Mouse (Mus musculus) CD4-positive, CD25-positive, alpha-beta regulatory T cell, adult 4 months (primary cell): ENCODE results near the gene Ralgps1. TPM values are rescaled to one million over a fixed set of nuclear protein-coding genes. Genes with fewer than 3 reads are reported as not detected.
A peak's percentile ranks its signal among the peaks of the same experiment; 100 is the strongest.
"Not testable (repeated sequence)": the region's sequence is repeated elsewhere in the genome, so short reads cannot be mapped to it uniquely, and the experiment has no call there.

Experiments used
- ATAC-seq: one replicate; pipeline ENCODE4 v1.8.0; 2017
- polyA plus RNA-seq, 2 experiments: library from polyadenylated mRNA; unstranded; fragments of 100-300 nt; shearing (Covaris generic); gene quantifications; one replicate each; pipeline ENCODE4 v1.2.1; 2017

The Ralgps1 gene
- polyA plus RNA-seq, 2 experiments from 2014 or later = 7.2 to 14.4 TPM

DNA sequence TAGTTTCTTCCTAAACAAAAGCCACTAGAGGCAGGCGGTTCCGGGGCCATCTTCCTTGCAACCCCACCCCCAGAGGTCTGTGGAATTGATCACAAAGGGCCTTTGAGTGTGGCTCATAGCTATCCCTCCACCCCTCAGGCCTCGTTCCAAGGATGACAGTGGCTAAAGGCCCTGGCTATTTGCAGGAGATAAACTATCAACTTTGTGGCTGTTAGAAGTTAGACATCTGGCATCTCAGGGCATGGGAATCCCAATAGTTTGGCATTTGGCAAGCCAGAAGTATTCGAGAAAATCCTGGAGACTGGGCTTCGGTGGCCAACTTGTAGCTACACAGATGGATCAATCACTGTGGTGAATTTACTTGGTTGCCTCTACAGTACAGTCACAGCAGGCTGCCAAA lies 137.4 kb downstream of the Ralgps1 start:
- no peak for ATAC-seq

DNA sequence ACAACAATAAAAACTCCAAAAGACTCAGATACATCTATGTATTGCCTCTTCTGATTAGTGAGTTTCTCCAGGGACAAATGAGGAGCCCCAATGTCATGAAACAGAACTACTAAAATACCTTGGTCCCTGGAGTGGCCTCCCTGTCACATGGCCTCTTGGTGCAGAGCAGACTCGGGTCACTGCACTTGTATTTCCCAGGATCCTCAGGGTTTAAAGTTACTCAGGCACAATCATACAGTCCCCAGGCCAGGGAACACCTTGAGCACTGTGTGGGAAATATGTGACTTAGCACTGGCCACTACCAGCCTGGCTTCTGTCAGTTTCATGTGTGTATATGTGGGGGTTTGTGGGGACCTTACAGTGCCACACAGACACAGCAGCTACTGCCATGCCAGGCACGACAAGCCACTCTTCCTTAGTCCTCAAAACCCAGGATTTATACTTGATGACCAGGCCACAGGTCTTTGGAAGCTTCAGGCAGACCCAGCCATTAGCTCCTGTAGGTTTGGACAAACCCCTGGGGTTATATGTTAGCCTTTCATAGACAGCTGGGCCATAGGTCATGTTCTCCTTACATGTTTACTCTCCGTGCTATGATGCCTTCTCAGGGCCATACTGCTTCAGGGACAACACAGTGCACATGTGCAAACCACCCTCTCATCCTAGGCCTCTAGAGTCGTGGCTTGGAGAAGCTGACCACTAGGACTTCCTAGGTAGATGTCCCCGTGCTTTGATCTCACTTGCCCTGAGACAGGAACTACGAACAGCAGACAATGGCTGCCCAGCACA lies 138.3 kb downstream of the Ralgps1 start:
- ATAC-seq = no peak

DNA sequence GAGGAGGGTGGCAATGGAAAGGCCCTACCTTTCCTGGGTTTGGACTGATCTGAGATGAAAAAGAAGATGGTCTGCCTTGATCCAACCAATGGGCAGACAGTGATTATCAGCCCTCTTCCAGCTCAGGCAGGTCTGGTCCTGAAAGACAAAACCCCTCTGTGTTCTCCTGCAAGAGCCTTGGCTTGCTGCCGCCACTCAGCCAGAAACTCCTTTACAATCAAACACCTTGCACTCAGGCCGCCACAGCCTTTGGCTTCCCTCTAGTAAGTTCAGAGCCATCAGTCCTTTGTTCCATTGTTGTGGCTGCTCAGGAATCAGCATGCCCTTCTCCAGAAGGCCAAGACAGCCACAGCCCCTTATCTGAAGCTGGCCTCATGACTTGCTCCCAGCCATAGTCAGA lies 139.5 kb downstream of the Ralgps1 start:
- no peak for ATAC-seq

DNA sequence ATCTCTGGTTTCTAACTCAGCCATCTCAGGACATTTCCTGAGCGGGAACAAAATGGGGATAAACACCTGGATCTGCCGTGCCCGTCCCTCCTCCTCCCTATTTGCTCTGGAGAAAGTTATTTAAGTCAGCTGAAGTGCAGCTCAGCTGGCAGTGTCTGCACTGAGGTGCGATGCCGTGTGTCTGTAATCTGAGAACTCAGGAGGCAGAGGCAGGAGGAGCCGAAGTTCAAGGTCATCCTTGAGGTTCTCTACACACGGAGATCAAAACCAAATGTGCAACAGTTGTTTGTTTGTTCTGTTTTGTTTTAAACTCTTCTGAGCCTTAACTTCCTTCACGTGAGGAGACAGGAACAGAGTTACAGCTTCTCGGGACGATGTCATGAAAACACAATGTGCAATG lies 140.6 kb downstream of the Ralgps1 start:
- no peak for ATAC-seq

DNA sequence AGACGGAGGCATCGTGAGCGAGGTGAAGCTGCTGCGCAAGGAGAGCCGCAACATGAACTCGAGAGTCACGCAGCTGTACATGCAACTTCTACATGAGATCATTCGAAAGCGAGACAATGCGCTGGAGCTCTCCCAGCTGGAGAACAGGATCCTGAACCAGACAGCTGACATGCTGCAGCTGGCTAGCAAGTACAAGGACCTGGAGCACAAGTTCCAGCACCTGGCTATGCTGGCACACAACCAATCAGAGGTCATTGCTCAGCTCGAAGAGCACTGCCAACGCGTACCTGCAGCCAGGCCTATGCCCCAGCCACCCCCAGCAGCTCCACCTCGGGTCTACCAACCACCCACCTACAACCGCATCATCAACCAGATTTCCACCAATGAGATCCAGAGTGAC lies 142.7 kb downstream of the Ralgps1 start:
- no peak for ATAC-seq

DNA sequence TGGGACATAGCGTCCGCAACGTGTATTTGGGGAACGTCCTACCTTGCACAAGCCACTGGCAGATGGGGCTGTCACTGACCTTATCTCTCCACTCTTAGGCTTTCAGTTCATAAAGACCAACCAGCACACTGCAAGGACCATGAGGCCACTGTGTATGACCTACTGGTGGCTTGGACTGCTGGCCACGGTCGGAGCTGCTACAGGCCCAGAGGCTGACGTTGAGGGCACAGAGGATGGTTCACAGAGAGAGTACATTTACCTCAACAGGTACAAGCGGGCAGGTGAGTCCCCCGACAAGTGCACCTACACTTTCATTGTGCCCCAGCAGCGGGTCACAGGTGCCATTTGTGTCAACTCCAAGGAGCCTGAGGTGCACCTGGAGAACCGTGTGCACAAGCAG lies 143.2 kb downstream of the Ralgps1 start:
- no peak for ATAC-seq

DNA sequence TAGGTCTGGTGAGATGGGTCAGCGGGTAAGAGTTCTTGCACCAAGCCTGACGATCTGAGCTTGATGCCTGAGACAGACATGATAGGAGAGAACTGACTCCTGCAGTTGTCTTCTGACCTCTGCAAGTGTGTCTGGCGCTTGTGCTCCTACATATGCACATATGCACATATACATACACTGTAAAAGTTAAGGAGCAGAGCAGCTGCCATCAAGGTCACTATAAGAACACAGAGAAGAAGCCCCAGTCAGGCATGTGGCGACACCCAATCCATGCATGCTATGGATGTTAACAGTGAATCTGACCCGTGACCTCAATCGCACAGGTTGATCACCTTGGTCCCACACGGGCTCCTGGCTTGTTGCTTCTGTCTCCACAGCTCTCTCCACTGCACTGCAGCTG lies 145.4 kb downstream of the Ralgps1 start:
- ATAC-seq = no peak

DNA sequence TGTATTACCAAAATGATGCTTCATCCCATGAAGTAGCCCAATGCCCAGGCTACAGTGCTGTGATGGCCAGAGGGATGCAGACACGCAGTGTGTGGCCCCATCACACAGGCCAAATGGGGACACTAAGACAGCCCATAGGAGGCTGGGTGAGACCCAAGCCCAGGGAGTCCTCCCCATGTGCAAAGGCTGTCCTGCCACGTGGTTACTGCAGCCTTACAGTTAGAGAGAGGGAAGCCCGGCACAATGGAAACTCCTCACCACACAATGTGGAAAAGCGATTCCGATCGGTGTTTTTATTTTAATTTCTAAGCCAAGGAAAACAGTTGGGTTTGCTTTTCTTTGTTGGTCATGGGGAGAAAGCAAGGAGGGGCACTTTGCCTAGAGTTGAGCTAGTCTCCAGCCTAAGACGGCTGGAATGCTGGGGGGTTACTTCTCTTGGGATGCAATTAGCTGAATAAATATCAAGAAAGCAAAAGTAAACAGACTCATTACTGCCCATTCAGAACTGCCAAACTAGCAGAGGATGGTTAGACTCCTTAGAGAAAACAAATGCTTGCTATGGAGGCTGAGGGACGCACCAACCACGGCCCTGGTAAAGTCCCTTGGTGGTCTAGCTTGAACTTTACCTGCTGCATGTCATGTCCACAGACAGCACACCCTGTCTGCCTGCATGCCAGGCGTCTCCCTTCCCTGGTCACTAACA lies 147.5 kb downstream of the Ralgps1 start:
- no peak for ATAC-seq

DNA sequence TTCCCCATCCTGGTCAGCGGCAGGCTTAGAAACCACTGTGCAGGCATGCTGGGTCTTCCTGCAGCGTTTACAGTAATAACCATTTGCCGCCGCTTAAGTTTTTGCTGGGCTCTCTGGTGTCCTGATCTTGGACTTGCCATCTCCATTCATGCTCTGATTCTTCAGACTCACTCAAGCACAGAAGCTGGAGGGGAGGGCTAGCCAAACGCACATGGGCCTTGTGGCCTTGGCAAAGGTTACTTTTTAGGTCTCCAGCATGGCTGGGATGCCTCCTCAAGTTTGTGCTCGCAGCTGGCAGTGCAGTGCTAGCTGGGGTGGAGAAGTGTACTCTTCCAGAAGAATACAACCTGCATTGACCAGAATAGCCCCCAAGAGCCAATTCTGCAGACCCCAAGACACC lies 148.8 kb downstream of the Ralgps1 start:
- ATAC-seq = no peak

DNA sequence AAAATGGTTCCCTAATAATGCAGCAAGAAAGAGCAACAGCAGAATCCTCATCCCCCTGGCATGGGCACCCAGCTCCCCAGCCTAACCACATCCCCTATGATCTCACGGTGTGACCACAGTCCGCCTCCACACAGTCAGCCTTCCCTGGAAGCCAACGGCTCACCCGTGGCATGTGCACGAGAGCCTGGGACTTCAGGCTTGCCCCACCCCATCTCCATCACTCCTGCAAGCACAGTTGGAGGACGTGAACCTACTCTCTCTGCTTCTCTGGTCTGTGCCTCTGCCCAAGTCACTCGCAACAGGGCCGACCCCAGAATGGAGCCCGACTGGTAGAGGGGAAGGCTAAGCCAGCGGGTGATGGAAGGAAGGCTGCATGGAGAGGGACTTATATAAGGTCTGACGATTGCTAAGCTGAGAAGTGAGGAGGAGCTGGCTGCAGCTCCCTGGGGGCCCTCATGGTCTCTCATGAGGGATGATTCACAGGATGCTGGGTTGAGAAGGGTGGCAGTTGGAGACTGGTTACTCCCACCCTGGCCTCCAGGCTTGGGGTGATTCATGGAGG lies 149.9 kb downstream of the Ralgps1 start:
- ATAC-seq = no peak

DNA sequence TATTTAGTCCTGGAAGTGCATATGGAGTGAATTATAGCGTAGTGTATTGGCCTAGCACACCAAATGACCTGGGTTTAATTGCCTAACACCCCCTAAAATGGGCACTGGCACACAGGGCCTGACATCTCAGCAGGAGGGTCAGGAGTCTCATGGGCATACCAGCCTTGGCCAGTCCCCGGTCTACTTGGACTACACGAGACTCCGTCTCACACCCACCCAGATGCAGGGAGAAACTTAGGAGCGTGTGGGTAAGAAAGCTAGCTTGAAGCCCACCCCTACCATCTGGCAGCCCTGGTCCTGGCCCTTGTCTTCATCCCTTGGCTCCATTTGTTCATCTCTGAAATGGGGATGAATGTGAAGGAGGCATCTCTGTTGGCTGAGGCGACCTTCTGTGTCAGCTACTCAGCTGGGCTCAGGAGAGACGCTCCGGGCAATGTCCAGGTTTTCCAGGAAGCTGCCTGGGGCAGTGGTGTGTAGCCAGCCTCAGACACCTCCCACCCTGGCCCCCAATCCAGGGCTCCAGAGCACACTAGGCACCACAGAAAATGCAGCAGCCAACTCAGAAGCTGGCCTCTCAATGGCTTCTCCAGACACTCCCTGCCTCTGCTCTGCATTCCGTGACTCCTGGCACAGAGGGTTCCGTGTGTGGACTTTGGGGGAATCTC lies 150.5 kb downstream of the Ralgps1 start:
- ATAC-seq = no peak

DNA sequence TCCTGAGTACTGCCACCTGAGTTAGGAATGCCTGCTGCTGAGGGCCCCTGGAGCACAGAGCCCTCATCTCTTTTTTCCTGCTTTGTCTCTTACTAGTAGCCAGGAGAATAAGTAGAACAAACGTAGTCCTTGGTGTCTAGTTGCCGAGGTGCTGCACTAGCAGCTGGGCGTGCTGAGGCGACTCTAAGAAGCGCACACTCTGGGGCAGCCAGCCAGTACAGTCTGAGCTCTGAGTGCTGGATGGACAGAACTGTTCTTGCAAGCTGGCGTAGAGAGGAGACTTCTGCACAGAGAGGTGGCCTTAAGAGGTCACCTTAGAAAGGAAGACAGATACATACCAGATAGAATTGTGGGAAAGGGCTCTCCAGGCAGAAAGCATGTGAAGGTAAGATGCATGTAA lies 151.0 kb downstream of the Ralgps1 start:
- ATAC-seq = no peak

DNA sequence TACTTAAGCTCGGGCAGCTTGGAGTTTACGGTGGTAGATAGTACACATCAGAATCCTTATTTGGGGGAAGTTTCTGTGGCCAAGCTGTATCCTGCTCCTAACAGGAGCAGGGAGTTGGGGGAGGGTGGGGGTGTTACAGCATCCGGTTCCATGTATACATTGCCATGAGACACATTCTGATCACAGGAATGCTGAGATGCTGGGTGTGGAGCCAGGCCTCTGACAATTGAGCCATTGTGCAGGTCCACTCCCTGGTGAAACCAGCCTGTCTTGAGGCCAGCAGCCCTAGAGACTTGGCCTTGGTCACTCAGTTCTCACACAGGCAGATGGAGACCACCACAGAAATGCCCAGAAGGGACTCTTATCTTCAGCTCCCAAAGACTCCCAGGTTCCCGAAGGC lies 151.6 kb downstream of the Ralgps1 start:
- no peak for ATAC-seq

DNA sequence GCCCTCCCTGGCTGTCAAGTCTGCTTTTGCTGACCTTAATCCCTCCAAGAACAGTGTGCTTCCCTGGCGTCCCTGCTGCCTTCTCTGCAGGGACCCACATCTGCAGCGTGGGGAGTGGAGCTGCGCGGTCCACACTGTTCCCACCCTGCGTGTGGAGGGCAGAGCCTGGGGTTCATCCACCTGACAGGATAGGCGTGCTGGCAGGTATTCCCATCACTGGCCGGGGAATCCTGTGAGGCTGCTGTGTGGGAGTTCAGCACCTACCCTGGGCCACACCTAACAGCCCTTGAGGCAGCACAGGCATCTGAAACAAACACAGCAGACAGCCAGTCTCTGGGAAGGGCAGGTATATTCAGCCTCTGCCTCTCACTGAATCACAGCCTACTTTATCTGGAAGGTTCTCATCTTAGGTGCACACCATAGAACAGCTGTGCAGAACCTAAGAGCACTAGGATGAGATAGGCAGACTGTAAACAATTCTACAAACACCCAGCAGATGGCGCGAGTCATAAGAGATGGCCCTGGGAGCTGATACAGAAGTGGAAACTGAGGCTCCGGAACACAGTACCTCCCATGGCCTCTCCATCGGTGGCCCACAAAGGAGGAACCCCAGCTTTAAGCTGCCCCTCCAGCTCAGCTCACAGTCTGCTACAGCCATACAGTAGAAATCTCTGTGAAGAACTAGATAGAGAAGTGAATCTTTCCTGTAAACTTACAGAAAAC lies 152.2 kb downstream of the Ralgps1 start:
- no peak for ATAC-seq

DNA sequence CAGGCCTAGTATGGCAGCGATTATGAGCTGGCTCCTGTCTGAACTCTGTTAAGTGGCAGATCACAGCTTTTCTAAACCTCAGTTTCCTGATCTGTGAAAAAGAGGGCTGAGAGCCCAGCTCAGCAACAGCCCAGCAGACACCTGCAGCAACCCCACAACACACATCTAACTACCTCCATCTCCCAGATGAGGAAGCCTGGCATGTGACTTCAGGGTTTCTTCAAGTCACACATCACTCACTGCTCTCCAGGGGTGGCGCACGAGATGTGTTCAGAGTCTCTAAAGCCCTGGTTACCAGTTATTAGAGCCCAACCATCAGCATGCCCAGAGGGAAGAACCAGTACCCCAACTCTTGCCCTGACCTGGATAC lies 153.9 kb downstream of the Ralgps1 start:
- no peak for ATAC-seq

DNA sequence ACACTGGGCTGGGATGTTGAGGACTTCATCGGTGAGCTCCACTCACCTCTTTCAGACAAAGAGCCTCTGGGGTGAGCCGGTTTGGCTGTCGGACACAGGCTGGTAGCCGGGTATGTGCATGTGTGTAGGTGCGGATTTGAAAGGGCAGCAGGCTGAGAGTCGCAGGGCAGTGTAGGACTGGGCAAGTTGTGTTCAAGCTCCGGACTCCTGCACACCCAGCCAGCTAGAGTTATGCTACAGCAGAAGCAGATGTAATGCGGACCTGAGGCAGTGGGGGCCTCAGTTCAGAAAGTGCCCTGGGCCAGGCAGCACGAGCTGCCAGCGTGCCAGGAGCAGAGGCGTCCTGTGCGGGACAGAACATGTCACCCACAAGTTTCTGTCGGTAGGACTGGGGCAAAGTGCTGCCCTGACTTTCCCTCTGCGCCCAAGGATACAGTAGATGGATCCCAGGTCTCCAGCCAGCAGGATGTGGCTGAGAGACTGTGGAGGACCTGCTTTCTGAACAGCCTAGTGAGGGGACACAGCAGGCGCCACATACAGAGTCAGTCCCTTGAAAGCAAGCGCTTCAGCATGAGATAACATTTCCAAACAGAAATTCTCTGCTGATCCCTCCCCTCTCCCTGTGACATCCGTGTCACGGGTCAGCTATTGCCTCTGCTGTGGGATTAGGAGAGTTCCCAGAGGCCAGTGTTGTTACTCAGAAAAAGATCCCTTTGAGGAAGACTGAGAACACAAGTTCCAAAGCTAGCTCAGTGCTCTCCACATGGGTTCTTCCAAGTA lies 154.5 kb downstream of the Ralgps1 start:
- ATAC-seq = no peak

DNA sequence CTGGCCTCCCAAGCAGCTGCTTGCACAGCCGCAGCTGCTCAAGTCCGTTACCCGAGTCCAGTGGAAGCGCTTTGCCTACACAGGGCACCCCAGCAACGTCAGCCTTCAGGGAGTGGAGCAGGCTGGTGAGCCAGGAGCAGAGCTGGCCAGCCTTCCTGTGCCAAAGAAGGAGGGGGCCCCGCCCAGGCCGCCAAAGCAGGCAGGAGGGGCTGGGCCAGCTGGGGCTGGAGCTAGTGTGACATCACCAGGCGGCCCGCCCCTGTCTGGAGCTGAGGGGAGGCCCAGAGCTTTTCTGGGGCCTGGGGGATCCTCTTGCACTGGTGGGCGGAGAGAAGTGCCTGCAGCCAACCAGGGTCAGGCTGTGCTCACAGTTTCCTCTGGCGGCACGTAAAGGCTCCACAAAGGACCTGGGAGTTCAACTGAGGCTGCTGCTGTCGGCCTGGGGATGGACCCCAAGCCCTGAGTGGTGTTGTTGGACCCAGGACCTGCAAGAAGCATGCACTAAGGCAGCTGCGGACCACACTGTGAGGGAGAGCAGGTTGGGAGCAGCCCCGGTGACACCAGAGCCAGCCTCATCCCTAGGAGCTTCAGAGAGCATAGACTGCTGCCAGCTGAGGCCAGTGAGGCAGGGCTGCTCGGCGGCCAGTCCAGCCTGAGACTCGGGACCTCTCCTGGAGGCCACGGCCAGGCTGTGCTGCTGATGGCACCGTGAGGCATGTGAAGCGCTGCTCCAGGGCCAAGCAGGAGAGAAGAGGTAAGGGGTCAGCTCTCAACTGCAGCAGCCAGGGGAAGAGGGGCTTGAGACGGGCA lies 155.4 kb downstream of the Ralgps1 start, which contains the start of gene Angptl2:
TSS of gene Angptl2 (plus strand) at position 370 of the 810 bp plus-strand sequence.
- ATAC-seq = peak; percentile 82

DNA sequence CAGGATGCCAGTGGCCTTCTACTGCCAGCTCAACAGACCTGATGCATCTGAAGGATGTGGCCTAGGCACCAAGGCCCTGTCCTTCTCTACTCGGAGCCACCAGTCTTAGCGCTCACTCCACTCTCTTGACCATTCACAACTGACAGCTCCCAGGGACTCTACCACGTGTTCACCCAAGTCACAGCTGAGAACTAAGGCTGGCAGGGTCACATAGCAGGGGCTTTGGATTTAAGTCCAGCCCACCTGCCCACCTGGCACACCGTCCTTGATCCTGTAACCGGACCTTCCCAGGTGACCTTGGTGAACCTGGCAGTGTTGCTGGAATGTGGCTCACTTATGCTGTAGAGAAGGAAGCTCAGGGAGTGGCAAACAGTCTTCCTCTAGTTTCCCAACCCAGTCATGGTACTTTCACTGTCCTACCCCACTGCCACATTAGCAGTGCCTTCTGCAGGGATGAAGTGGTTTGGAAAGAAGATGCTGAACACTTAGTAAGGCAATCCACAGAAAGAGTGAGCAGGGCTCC lies 156.0 kb downstream of the Ralgps1 start:
- ATAC-seq = no peak

DNA sequence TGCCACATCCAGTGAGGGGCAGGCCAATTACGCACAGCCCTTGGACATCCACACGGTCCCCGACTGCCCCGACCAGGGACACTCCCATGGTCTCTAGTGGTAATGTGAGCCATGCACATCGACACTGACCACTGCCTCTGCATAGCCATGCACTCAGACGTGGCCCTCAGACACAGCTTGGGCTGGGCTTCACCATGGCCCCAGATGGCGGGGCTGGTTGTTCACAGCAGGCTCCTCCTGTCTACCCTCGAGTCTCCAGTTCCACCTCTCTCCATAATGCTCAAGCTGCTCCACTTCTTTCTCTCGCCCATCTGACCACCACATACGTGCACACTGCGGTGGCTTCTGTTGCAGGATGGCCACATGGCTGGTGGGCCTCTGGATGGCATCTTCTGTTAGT lies 160.0 kb downstream of the Ralgps1 start:
- not testable (repeated sequence) for ATAC-seq

DNA sequence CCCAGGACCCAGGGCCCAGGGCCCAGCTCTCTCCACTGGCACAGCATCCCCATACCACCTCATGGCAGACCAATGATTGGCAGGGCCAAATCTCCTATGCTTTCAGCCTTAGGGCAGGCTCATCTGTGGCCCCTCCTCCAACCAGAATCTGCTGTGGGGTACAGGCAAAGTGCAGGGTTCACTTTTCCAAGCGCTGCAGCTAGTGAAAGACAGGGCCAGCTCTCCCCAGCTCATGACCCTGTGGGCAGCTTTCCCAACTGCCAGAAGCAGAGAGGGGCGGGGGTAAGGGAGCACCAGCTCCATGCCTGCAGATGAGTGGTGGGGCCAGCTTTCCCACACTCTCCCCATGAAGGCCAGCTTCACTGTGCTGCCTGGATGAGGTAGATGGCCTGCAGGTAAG lies 160.4 kb downstream of the Ralgps1 start:
- ATAC-seq = no peak

DNA sequence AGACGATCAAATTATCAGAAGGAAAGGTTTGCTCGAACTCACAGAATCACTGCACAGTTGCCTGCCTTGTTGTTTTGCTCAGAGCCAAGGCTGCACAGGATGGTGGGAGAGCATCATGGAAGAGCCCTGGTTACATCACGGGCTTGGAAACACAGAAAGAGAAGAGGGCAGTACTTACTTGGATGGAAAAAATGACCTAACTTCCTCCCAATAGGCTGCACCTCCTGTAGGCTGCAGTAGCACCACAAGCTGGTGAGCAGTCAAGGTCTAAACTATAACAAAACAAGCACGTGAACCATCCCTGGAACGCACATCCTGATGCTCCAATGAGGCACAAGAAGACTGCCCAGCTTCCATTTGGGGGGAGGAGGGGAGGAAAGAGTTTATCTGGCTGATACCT lies 163.2 kb downstream of the Ralgps1 start:
- peak; percentile 49 for ATAC-seq
